Mouse (Mus musculus) CH12.LX (cell line): ENCODE results near the gene Ccr10.

Experiments
- CTCF ChIP-seq, 2 experiments: IDR thresholded peaks in 1 of 2; conservative IDR thresholded peaks in 1 of 2; 2 replicates each; pipeline ENCODE4 v1.5.1; 2011 to 2012; ENCODE audit warnings: low read depth in 2 of 2, low read length in 2 of 2, improper control_type of control experiment in 1 of 2, inconsistent platforms in 1 of 2, mild to moderate bottlenecking in 1 of 2, moderate library complexity in 1 of 2
- PAX5 ChIP-seq: IDR thresholded peaks from 2 replicates; pipeline ENCODE4 v1.6.1; 2012; ENCODE audit warnings: low read length, inconsistent platforms, mixed read lengths
- POLR2A ChIP-seq: IDR thresholded peaks from 2 replicates; pipeline ENCODE4 v1.6.1; 2011; ENCODE audit warnings: low read depth, mild to moderate bottlenecking, improper control_type of control experiment, low read length
- ZMIZ1 ChIP-seq: IDR thresholded peaks from 2 replicates; pipeline ENCODE4 v1.6.1; 2012; ENCODE audit warnings: low read depth, mild to moderate bottlenecking, inconsistent platforms, low read length, improper control_type of control experiment

- TF ChIP-seq POLR2A (no peak), ZMIZ1 (no peak), CTCF (conservative IDR thresholded peaks at IDR 0.05 in 1 of 2, IDR thresholded peaks at IDR 0.05 in 1 of 2; ENCODE audit: low read depth in 2 of 2, low read length in 2 of 2) (no peak), PAX5 (no peak)
Measured at GRCm38 (mm10) chr11:101196175-101196574, 20.9 kb upstream of the Ccr10 start.
